Mouse (Mus musculus): ENCODE measurements at regions not wholly inside any gene's neighbourhood (a gene's known extent, or its start where the extent isn't known, plus 50 kb on each side); places are given as distances from the start of the nearest gene placed in this dataset.

GRCm38 (mm10) chr1:94868872-94869271 lies 444.6 kb upstream of the Fam174a start:
- H3K4me2 ChIP-seq, result no peak overlapping the region

GRCm38 (mm10) chr1:94880553-94880952 lies 432.9 kb upstream of the Fam174a start:
- Histone ChIP-seq H3K9me3 (ENCODE audit: control insufficient read depth, low read length) (no peaks in the 10 kb centered on the region), H3K27me3 (replicated peaks; ENCODE audit: control insufficient read depth, insufficient read depth, low read length) (no peaks in the 10 kb centered on the region), H3K4me1 (replicated peaks; ENCODE audit: control insufficient read depth, insufficient read depth, low read length) (no peaks in the 10 kb centered on the region), H3K27ac (ENCODE audit: low read depth, low read length) (no peak overlapping the region), H3K4me3 (ENCODE audit: low read depth, low read length) (no peak overlapping the region), H3K36me3 (ENCODE audit: control insufficient read depth, insufficient read depth, low read length) (no peaks in the 10 kb centered on the region), H3K9ac (ENCODE audit: low read depth, low read length) (no peak overlapping the region), H3K4me2 (no peak overlapping the region)
- 89% methylated on average over 1 of the region's 1 CpGs for WGBS
- no peak for DNase-seq (ENCODE audit: low spot score)
- ATAC-seq (replicated peaks; ENCODE audit: low FRiP score), result no peak

More at GRCm38 (mm10) chr1:94868872-94869271, 444.6 kb upstream of the Fam174a start:
- no peaks in the 10 kb centered on the region for H3K27me3 ChIP-seq (replicated peaks; ENCODE audit: control insufficient read depth, insufficient read depth, low read length)
- H3K27ac ChIP-seq (ENCODE audit: low read depth, low read length), result no peak overlapping the region
- H3K4me1 ChIP-seq (replicated peaks; ENCODE audit: control insufficient read depth, insufficient read depth, low read length), result no peaks in the 10 kb centered on the region
- no peak overlapping the region for H3K9ac ChIP-seq (ENCODE audit: low read depth, low read length)
- no peaks in the 10 kb centered on the region for H3K36me3 ChIP-seq (ENCODE audit: control insufficient read depth, insufficient read depth, low read length)
- ATAC-seq (replicated peaks; ENCODE audit: low FRiP score) (no peak), DNase-seq (ENCODE audit: low spot score) (no peak)
- H3K4me3 ChIP-seq (ENCODE audit: low read depth, low read length), result no peak overlapping the region
- H3K9me3 ChIP-seq (ENCODE audit: control insufficient read depth, low read length), result no peaks in the 10 kb centered on the region

GRCm38 (mm10) chr1:94904982-94905507 lies 408.4 kb upstream of the Fam174a start:
- Histone ChIP-seq H3K27ac (ENCODE audit: low read depth, low read length) (no peak overlapping the region), H3K9ac (ENCODE audit: low read depth, low read length) (no peak overlapping the region), H3K27me3 (replicated peaks; ENCODE audit: control insufficient read depth, insufficient read depth, low read length) (no peaks in the 10 kb centered on the region), H3K9me3 (ENCODE audit: control insufficient read depth, low read length) (no peaks in the 10 kb centered on the region), H3K4me3 (ENCODE audit: low read depth, low read length) (no peak overlapping the region), H3K36me3 (ENCODE audit: control insufficient read depth, insufficient read depth, low read length) (no peaks in the 10 kb centered on the region), H3K4me2 (no peak overlapping the region), H3K4me1 (replicated peaks; ENCODE audit: control insufficient read depth, insufficient read depth, low read length) (no peaks in the 10 kb centered on the region)
- 69% methylated on average over 3 of the region's 3 CpGs for WGBS
- ATAC-seq (replicated peaks; ENCODE audit: low FRiP score) (no peak), DNase-seq (ENCODE audit: low spot score) (no peak)

- Histone ChIP-seq H3K27me3 (replicated peaks; ENCODE audit: control insufficient read depth, insufficient read depth, low read length) (no peaks in the 10 kb centered on the region), H3K4me2 (no peak overlapping the region), H3K27ac (ENCODE audit: low read depth, low read length) (no peak overlapping the region), H3K9ac (ENCODE audit: low read depth, low read length) (no peak overlapping the region), H3K36me3 (ENCODE audit: control insufficient read depth, insufficient read depth, low read length) (no peaks in the 10 kb centered on the region), H3K4me1 (replicated peaks; ENCODE audit: control insufficient read depth, insufficient read depth, low read length) (no peaks in the 10 kb centered on the region), H3K4me3 (ENCODE audit: low read depth, low read length) (no peak overlapping the region), H3K9me3 (ENCODE audit: control insufficient read depth, low read length) (no peaks in the 10 kb centered on the region)
- no peak for ATAC-seq (replicated peaks; ENCODE audit: low FRiP score)
- DNase-seq (ENCODE audit: low spot score), result no peak
Measured at GRCm38 (mm10) chr1:94910839-94911238, 402.6 kb upstream of the Fam174a start.
